Mouse (Mus musculus) intestine, embryonic 14.5 days (tissue): ENCODE data around the gene Atg2b. TPM values are rescaled to one million over a fixed set of nuclear protein-coding genes. Genes with fewer than 3 reads are reported as not detected.

Source experiments
- ATAC-seq: fragments of 200-750 bp; cut with Nextera tagmentation; replicated peaks from 2 replicates; pipeline ENCODE4 v1.8.0; 2017; ENCODE audit warnings: low read depth, moderate number of reproducible peaks, moderate TSS enrichment, moderate library complexity; ENCODE audit not compliant: low FRiP score, low TSS enrichment
- DNase-seq: peaks from one replicate; pipeline ENCODE4 v3.0.0-alpha.2; 2018; ENCODE audit warnings: low spot score
- H3K27ac ChIP-seq: fragments of 300-500 bp; sonication (generic); 2 replicates; pipeline ENCODE4 v1.5.1; 2014; ENCODE audit warnings: low read depth, mild to moderate bottlenecking, control low read depth
- H3K27me3 ChIP-seq: fragments of 300-500 bp; sonication (generic); replicated peaks from 2 replicates; pipeline ENCODE4 v1.6.1; 2014; ENCODE audit warnings: low read length, control low read depth; ENCODE audit not compliant: control insufficient read depth, insufficient read depth
- H3K36me3 ChIP-seq: fragments of 300-500 bp; sonication (generic); 2 replicates; pipeline ENCODE4 v1.6.1; 2014; ENCODE audit warnings: low read length, control low read depth; ENCODE audit not compliant: control insufficient read depth, insufficient read depth
- H3K4me1 ChIP-seq: fragments of 300-500 bp; sonication (generic); replicated peaks from 2 replicates; pipeline ENCODE4 v1.6.1; 2014; ENCODE audit warnings: low read length, control low read depth, mixed read lengths; ENCODE audit not compliant: control insufficient read depth, insufficient read depth
- H3K4me2 ChIP-seq: fragments of 300-500 bp; sonication (generic); 2 replicates; pipeline ENCODE4 v1.6.1; 2014; ENCODE audit warnings: low read length
- H3K4me3 ChIP-seq: fragments of 300-500 bp; sonication (generic); 2 replicates; pipeline ENCODE4 v1.5.1; 2014; ENCODE audit warnings: low read depth, low read length, control low read depth, mixed read lengths
- H3K9ac ChIP-seq: fragments of 300-500 bp; sonication (generic); 2 replicates; pipeline ENCODE4 v1.6.1; 2014; ENCODE audit warnings: mild to moderate bottlenecking, low read length
- H3K9me3 ChIP-seq: fragments of 300-500 bp; sonication (generic); 2 replicates; pipeline ENCODE4 v1.6.1; 2016; ENCODE audit warnings: low read length, control low read depth; ENCODE audit not compliant: control insufficient read depth
- WGBS: fragments of 180-500 bp; shearing (Covaris S2); extraction: QIAGEN DNeasy Blood & Tissue Kit; methylation state at CpG from one replicate; pipeline ENCODE4 v1.1.7; 2014; 5-methylcytosine and 5-hydroxymethylcytosine counted together
- polyA plus RNA-seq: library from polyadenylated mRNA; unstranded; fragments of >200 nt; fragmentation: Nextera tagmentation; extraction: Ambion mirVana; gene quantifications from 2 replicates; pipeline ENCODE4 v1.2.1, GENCODE M21; 2014

Gene Atg2b
- polyA plus RNA-seq, 1 experiment from 2014 or later, result 17.8 TPM

DNA sequence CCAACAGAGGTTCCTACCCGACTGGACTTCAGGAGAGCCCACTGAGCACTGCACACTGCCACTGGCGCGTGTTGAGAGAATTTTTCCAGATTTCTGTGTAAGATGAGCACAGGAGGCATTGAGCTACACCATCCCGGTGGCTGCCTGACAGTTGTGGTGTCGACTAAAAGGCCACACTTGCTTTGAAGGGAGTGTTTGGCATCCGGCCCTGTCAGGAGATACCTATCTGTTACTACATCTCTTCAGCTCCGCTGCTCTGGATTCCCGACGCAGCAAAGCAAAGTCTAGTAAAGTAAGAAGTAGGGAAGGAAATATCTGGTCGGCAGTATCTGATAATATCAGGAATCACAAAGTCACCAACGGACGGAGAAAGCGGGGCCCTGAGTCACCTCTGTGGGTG is 4.4 kb upstream of the Atg2b start:
- Histone ChIP-seq H3K9ac (no peak overlapping the region), H3K9me3 (no peaks in the 10 kb centered on the region), H3K27ac (no peak overlapping the region), H3K4me3 (no peak overlapping the region), H3K27me3 (no peaks in the 10 kb centered on the region), H3K4me1 (peaks cover 8% of the 10 kb centered on the region), H3K4me2 (no peak overlapping the region), H3K36me3 (peaks cover 17% of the 10 kb centered on the region; the same call in 1 of the 2 replicates)
- WGBS, result 93% methylated on average over 13 of the region's 13 CpGs
- ATAC-seq (no peak), DNase-seq (no peak)

DNA sequence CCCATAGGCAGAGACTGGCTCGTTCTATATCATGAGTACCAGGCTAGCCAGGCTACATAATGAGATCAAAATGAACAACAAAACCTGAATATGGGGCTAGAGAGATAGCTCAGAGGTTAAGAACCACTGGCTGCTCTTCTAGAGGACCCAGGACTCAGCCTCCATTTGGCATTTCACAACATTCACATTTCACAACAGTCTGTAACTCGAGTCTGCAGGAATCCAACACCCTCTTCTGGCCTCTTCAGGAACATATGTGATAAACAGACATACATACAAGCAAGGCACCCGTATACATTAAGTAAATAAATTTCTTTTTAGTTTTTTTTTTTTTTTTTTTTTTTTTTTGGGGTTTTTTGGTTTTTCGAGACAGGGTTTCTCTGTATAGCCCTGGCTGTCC is 3.5 kb upstream of the Atg2b start:
- Histone ChIP-seq H3K27ac (no peak overlapping the region), H3K9me3 (no peaks in the 10 kb centered on the region), H3K9ac (no peak overlapping the region), H3K4me3 (no peak overlapping the region), H3K36me3 (peaks cover 17% of the 10 kb centered on the region; the same call in 1 of the 2 replicates), H3K4me1 (peaks cover 11% of the 10 kb centered on the region), H3K27me3 (no peaks in the 10 kb centered on the region), H3K4me2 (no peak overlapping the region)
- ATAC-seq (no peak), DNase-seq (no peak)
- 77% methylated on average over 4 of the region's 4 CpGs for WGBS

GRCm38 (mm10) chr12:105687416-105687815 is 2.4 kb upstream of the Atg2b start:
- peaks cover 15% of the 10 kb centered on the region for H3K4me1 ChIP-seq
- H3K27me3 ChIP-seq, result no peaks in the 10 kb centered on the region
- peaks cover 12% of the 10 kb centered on the region; the same call in 1 of the 2 replicates for H3K36me3 ChIP-seq
- H3K4me3 ChIP-seq, result no peak overlapping the region
- H3K9ac ChIP-seq, result no peak overlapping the region
- no peak overlapping the region for H3K27ac ChIP-seq
- DNase-seq, result no peak
- no peak overlapping the region for H3K4me2 ChIP-seq
- 81% methylated on average over 4 of the region's 4 CpGs for WGBS
- H3K9me3 ChIP-seq, result no peaks in the 10 kb centered on the region
- no peak for ATAC-seq

- Histone ChIP-seq H3K27me3 (no peaks in the 10 kb centered on the region), H3K27ac (no peak overlapping the region), H3K36me3 (peaks cover 12% of the 10 kb centered on the region; the same call in 1 of the 2 replicates), H3K4me3 (no peak overlapping the region), H3K4me2 (peak overlapping the region; percentile 66; the same call in 1 of the 2 replicates), H3K9ac (peak overlapping the region; percentile 83; the same call in 1 of the 2 replicates), H3K9me3 (no peaks in the 10 kb centered on the region), H3K4me1 (peaks cover 15% of the 10 kb centered on the region)
- WGBS, result 85% methylated on average over 3 of the region's 3 CpGs
- DNase-seq (no peak), ATAC-seq (no peak)
Observed at GRCm38 (mm10) chr12:105686791-105687190, 1.8 kb upstream of the Atg2b start.

DNA sequence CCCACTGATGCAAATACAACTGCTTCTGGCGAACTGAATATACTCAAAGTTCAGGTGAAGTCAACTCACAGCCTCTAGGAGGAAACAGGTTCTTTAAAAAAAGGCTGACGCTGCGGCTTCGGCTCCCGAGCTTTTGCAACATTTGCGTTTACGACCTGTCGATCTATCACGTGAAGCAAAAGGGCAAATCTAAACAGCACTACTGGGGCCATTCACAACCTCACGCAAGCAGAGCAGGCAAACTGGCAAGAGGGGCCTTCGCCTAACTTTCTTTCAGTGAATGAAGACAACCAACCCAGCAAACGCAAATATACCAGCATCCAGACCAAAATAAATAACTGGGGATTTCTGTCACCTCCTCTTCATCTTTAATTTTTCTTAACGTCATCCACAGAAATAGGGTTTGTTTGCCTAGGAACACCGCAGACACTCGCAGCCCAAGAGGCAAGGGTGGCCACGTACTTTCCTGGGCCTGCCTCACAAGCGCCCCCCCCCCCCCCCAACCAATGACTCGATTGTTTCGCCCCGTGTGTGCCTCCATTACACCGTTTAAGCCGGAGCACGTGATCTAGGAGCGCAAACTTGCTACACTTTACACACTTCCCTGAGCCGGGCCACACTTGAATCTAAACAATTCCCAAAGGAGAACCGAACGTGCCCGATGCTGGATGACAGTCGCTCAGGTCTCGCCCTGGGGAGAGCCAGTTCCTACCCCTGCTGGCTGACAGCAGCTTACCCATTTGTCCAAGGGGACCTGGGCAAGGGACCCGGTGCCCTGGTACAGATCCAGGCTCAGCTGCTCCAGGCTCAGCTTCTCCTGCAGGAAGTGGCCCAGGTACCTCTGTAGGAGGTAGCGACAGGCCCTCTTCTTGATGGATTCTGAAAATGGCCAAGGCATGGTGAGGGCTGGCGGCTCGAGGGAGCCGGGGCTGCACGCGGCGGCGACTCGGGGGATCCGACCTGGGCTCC is 794 bp downstream of the Atg2b start, which contains the start of gene Gskip:
Gskip (plus strand) TSS at position 897 of the 969 bp plus-strand sequence.
- ATAC-seq (peak; percentile 48), DNase-seq (peak; percentile 77)
- no peaks in the 10 kb centered on the region for H3K27me3 ChIP-seq
- H3K4me3 ChIP-seq, result peak within 1 kb of the TSS; percentile 99
- H3K9ac ChIP-seq, result peak within 1 kb of the TSS; percentile 83
- H3K4me1 ChIP-seq, result peaks cover 15% of the 10 kb centered on the region
- H3K9me3 ChIP-seq, result no peaks in the 10 kb centered on the region
- H3K36me3 ChIP-seq, result peaks cover 1% of the 10 kb centered on the region; the same call in 1 of the 2 replicates
- peak within 1 kb of the TSS; percentile 87 for H3K27ac ChIP-seq
- WGBS, result under 1% methylated on average over 41 of the region's 41 CpGs
- peak within 1 kb of the TSS; percentile 69 for H3K4me2 ChIP-seq

DNA sequence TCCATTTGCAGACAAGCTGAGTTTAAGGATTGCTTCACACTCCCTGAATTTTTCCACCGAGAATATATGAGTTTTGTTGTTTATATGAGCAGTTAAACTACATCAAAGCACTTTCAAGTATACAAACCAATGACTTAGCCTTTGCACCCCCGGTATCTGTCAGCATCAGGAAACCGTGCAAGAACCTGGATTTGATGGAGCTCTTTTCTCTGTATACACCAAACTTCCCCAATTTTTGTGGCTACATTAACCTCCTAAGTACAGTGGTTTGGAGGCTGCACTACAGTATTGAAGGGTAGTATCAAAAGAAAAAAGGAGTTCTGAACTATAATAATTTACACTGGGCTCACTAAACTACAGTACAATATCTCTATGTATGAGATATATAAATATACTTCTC is 6.2 kb downstream of the Atg2b start:
- WGBS, result 81% methylated on average over 3 of the region's 3 CpGs
- no peak overlapping the region for H3K27ac ChIP-seq
- no peak overlapping the region for H3K9ac ChIP-seq
- no peak overlapping the region for H3K4me3 ChIP-seq
- H3K4me2 ChIP-seq, result no peak overlapping the region
- no peaks in the 10 kb centered on the region for H3K9me3 ChIP-seq
- no peak for ATAC-seq
- DNase-seq, result no peak
- no peaks in the 10 kb centered on the region for H3K27me3 ChIP-seq
- H3K4me1 ChIP-seq, result peaks cover 6% of the 10 kb centered on the region
- H3K36me3 ChIP-seq, result peaks cover 25% of the 10 kb centered on the region

GRCm38 (mm10) chr12:105678211-105678610 is 6.8 kb downstream of the Atg2b start:
- H3K27ac ChIP-seq, result no peak overlapping the region
- H3K4me1 ChIP-seq, result peaks cover under 1% of the 10 kb centered on the region
- no peaks in the 10 kb centered on the region for H3K9me3 ChIP-seq
- DNase-seq, result no peak
- 90% methylated on average over 7 of the region's 7 CpGs for WGBS
- H3K4me3 ChIP-seq, result no peak overlapping the region
- no peak for ATAC-seq
- no peak overlapping the region for H3K4me2 ChIP-seq
- H3K27me3 ChIP-seq, result no peaks in the 10 kb centered on the region
- H3K9ac ChIP-seq, result no peak overlapping the region
- peaks cover 30% of the 10 kb centered on the region for H3K36me3 ChIP-seq

DNA sequence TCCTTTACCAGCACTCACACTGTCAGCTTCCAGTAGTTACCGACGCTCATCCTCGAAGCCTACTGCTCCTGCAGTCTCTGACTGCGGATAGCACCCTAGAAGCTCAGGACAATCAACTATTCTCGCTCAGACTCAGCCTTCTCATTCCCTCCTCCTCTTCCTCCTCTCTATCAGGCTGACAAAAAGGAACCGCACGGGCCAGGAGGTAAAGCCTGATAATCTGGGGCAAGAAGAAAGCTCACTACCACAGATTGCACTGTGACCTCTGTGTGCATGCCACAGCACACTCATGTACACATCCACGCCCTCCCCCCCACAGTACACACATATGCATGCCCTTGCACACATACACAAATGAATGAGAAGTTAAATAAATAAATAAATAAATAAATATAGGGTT is 8.7 kb downstream of the Atg2b start:
- no peaks in the 10 kb centered on the region for H3K27me3 ChIP-seq
- H3K9ac ChIP-seq, result no peak overlapping the region
- ATAC-seq (no peak), DNase-seq (no peak)
- H3K9me3 ChIP-seq, result no peaks in the 10 kb centered on the region
- 90% methylated on average over 8 of the region's 8 CpGs for WGBS
- no peak overlapping the region for H3K27ac ChIP-seq
- no peak overlapping the region for H3K4me3 ChIP-seq
- H3K4me2 ChIP-seq, result no peak overlapping the region
- no peaks in the 10 kb centered on the region for H3K4me1 ChIP-seq
- peaks cover 32% of the 10 kb centered on the region for H3K36me3 ChIP-seq
